Mouse (Mus musculus): Measurements from ENCODE around the gene Cox20.

Gene Cox20

GRCm38 (mm10) chr1:178354576-178354975, 35.6 kb downstream of the Cox20 start:
- DNase-seq (ENCODE audit: low spot score in 2 of 2): no peak

GRCm38 (mm10) chr1:178357776-178358710, 39.1 kb downstream of the Cox20 start:
- peak; percentile 31 to 41 for DNase-seq (ENCODE audit: low spot score in 2 of 2)

- DNase-seq (ENCODE audit: low spot score in 2 of 2): no peak
These were observed 41.3 kb downstream of the Cox20 start for GRCm38 (mm10) chr1:178360264-178360663.

- no peak for DNase-seq (ENCODE audit: low spot score in 2 of 2)
These were observed 41.8 kb downstream of the Cox20 start for GRCm38 (mm10) chr1:178360702-178361101.

- DNase-seq (ENCODE audit: low spot score in 2 of 2): no peak
These were observed 46.2 kb downstream of the Cox20 start for GRCm38 (mm10) chr1:178365171-178365570.

- no peak for DNase-seq (ENCODE audit: low spot score in 2 of 2)
These were observed 49.2 kb downstream of the Cox20 start for GRCm38 (mm10) chr1:178368121-178368520.

- DNase-seq (ENCODE audit: low spot score in 2 of 2): peak; percentile 86 to 88
These were observed 49.8 kb downstream of the Cox20 start for GRCm38 (mm10) chr1:178368548-178369271.

- DNase-seq (ENCODE audit: low spot score in 2 of 2): no peak
These were observed 50.3 kb downstream of the Cox20 start for GRCm38 (mm10) chr1:178369272-178369651.

All from frontal cortex, postnatal 25 days (tissue).